Mouse (Mus musculus): ENCODE measurements around the gene Krt13.

Gene Krt13

GRCm38 (mm10) chr11:100121466-100121865 lies at the start of gene Krt13:
Krt13 (minus strand) TSS chr11:100121566.
- no peak for DNase-seq (ENCODE audit: low spot score in 2 of 2)

- peak; percentile 31 to 67 for DNase-seq (ENCODE audit: low spot score in 2 of 2)
These were observed 47.7 kb upstream of the Krt13 start for GRCm38 (mm10) chr11:100168765-100169762.

GRCm38 (mm10) chr11:100168071-100168470 lies 46.7 kb upstream of the Krt13 start:
- peak in 1 of 2 experiments; percentile 15 for DNase-seq (ENCODE audit: low spot score in 2 of 2)

DNA sequence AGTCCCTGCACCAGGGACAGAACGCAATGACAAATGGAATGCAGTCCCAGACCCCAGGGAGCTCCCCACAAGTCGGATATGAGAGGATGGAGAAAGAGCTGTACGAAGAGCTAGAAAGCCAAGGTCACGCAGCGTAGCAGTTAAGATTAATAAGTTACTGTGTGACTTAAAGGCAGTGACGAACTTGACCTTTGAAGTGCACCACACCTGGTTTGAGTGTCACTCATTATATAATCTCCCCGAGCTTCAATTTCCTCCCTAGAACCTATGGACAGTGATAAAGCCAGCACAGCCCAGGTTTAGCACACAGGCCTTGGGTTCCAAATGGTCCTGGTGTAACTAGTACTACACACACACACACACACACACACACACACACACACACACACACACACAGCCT lies 43.0 kb upstream of the Krt13 start:
- DNase-seq (ENCODE audit: low spot score in 2 of 2), result no peak

GRCm38 (mm10) chr11:100157908-100158477 lies 36.6 kb upstream of the Krt13 start:
- DNase-seq (ENCODE audit: low spot score in 2 of 2), result no peak

GRCm38 (mm10) chr11:100157331-100157730 lies 36.0 kb upstream of the Krt13 start:
- no peak for DNase-seq (ENCODE audit: low spot score in 2 of 2)

- no peak for DNase-seq (ENCODE audit: low spot score in 2 of 2)
These were observed 34.3 kb upstream of the Krt13 start for GRCm38 (mm10) chr11:100155497-100156255.

DNA sequence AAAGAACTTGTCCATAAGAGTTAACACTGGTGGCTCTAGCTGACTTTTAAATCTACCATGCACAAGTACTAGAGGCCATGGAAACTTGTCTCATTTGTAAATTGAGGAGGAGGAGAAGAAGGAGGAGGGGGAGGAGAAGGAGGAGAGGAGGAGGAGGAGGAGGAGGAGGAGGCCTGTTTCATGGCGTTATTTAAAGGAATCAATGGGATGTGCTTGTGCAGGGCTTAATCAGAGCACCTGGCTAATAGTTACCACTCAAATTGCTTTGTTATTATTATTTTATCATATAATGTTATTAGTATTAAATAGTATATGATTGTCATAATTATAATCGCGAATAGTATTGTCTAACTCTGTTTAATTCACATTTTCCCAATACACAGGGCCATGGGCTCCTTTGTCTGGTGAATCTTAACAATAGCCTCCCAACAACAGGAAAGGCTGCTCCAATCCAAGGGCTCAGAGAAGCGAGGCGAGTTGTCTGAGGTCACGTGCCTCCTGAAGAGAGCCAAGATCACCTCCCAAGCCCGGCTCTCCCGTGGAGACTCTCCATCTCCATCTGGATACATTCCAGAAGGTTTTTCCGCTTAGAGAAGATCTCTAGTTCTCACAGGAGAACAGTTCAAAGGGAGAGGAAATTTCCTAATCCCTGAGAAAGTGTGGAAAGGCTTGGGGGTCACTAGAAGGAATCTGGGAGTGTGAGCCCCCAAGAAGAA lies 27.4 kb upstream of the Krt13 start, which contains the start of gene Krt19:
TSS of gene Krt19 (minus strand) at position 51 of the 716 bp plus-strand sequence.
- no peak for DNase-seq (ENCODE audit: low spot score in 2 of 2)

DNA sequence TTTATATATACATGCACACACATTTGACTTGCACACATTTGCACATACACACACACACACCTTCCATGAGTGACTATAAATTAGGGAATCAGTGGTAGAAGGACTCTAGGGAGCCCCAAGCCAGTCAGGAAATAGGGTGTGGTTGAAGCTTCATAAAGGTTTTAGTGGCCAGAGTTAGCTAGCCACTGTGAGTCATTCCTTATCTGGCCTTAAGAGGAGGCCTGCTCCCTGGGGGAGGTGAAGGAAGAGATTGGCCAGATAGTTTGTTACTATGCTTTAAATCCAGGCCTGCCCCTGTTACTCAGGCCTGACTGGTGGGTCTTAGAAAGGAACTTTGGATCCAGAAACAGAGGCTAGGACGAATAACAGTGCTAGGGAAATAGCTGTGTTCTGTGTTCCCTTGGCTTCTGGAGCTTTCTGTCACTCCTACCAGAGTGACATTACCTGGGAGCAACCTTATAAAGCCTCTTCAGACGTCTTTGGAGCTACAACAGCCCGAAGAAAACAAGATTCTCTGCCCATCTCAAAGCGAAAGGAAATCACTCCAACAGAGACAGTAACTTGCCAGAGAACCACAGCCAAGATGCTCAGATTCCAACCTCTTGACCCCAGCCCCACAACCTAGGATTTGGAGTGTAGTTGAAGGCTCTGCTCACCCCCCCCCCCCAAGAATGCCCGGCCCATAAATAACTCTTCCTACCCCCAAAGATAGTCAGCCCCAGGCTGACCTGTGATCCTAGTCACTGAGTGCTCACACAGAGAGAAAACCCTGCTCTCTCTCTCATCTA lies 26.4 kb upstream of the Krt13 start:
- no peak for DNase-seq (ENCODE audit: low spot score in 2 of 2)

DNA sequence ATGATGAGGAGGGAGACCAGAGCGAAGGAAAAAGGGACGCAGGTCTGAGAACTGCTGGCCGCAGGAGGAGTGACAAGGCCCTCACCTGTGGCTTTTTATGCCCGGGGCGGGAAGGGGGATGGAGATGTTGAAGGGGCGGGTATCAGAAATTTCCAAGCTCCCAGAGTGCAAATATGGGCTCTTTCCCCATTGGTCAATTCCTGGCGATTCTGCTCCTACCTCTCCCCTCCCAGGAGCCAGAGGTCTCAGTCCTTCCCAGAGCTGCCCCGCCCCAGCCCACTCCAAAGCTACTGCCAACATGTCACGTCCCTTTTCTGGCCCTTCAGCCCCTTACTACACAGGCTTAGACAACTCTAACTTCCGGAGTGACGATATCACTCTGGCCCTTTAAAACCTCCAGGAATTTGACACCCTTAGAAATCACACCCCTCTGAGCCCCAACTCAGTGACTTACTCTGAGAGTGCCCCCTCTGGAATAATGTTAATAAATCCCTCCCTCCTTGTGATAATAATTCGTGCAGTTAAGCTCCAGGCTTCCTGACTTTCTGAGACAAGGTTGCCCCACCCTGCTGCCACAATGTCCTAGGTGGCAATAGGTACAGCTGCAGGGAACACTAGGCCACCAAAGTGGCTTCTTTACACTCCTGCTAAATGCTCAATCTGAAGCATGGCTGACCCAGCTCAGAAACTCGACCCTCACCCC lies 24.6 kb upstream of the Krt13 start:
- DNase-seq (ENCODE audit: low spot score in 2 of 2), result no peak

DNA sequence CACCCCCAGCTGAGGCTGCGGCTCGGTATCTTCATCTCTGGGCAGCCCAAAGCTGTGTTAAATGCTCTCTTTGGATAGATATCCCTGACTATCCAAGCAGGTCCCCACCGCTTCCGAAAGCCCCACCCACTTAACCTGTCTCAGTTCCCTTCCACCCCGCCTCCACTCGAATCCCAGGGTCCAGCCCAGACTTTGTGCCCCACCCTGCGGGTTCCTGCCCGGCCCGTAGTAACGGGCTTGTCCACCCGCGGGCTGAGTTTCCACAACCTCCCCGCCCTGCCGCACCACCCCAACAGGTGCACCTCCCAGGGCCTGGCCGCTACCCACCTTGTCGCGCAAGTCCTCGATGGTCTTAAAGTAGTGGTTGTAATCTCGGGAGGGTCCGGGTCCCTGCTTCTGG lies 23.7 kb upstream of the Krt13 start:
- no peak for DNase-seq (ENCODE audit: low spot score in 2 of 2)

GRCm38 (mm10) chr11:100140966-100141365 lies 19.6 kb upstream of the Krt13 start:
- no peak for DNase-seq (ENCODE audit: low spot score in 2 of 2)

- DNase-seq (ENCODE audit: low spot score in 2 of 2), result no peak
These were observed 18.0 kb upstream of the Krt13 start for GRCm38 (mm10) chr11:100139391-100139790.

DNA sequence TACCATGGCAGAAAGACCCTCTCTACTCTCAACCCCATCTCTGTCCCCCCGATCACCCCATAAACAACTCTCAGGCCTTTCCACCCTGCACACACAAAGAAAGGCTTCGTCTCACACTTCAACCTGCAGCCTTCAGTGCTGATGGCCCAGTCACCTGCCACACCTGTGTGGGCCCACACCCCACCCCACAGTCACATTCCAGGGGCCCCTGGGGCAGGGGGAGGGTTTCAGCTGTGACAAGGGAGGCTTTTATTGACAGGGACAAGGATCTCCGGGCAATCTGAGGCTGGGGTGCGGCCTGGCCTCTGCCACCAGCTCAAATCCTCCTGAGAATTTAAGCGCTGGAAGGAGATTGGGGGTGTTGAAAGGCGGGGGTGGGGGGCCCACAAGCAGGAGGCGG lies 17.4 kb upstream of the Krt13 start:
- no peak for DNase-seq (ENCODE audit: low spot score in 2 of 2)

- DNase-seq (ENCODE audit: low spot score in 2 of 2), result no peak
These were observed 16.3 kb upstream of the Krt13 start for GRCm38 (mm10) chr11:100137693-100138092.

GRCm38 (mm10) chr11:100136559-100136958 lies 15.2 kb upstream of the Krt13 start:
- no peak for DNase-seq (ENCODE audit: low spot score in 2 of 2)

DNA sequence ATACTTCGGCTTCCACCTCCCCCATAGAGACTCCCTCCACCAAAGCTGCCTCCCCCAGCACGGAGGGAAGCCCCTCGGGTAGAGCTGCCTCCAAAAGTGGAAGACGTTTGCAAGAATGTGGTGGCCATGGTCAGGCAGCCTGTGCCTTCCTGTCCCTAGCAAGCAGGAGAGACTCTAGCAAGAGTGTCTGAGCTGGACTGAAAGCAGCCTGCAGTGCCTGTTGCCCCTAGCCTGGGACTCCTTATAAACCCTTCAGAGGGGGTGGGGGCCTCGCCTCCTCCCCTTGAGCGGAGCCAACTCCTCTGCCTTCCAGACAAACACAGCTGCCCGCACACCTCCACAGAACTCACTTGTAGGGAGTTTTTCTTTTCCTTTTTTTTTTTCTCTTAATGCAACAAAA lies 14.4 kb upstream of the Krt13 start, which contains the start of gene Krt15:
TSS of gene Krt15 (minus strand) at position 198 of the 400 bp plus-strand sequence.
- no peak for DNase-seq (ENCODE audit: low spot score in 2 of 2)

DNA sequence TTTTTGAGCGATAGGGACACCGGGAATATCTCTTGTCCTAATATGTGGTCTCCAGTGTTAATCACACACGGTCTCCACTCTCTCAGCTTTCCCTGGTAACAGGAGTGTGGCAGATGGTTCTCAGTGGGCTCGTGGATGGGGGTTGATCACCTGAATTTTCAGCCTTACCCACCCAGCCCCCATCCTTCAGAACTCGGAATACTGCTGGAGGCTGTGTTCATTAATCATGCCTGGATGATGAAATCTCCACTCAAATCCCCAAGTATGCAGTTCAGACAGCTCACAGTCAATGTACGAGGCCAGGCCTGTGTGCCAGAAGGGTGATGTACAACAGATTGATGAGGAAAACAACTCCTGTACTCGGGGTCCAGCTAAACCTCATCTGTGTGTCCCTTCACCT lies 3.5 kb upstream of the Krt13 start:
- DNase-seq (ENCODE audit: low spot score in 2 of 2), result no peak

DNA sequence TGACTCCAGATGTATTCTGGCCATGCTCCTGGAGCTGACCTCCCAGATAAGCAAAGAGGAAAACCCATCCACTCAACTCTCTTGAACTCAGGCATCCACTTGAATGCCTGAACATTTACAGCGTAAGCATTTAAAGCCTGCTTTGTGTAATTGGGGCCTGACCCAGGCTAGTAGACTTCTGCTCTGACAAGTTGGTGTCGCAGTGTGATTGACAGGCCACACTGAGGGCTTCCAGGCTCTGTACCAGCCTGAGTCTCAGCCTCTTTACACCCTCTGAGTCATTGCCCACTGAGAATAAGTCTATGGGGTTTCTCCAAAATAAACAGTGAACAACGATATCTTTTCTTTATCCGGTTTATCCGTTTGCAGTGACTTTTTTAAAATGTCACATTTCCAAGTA lies 1.0 kb downstream of the Krt13 start:
- no peak for DNase-seq (ENCODE audit: low spot score in 2 of 2)

DNA sequence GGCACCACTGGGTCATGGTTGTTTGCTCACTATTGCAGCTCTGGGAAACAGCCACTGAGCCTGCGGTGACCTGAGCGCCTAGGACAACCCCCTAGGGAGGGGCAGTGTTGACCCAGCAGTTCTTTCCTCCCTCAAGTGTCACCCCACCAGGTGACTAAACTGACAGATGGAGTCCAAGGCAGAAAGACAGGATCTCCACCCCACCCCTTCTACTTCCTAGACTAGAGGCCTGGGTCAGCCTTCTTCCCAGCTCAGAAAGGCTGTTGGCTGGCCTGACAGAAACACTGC lies 7.7 kb downstream of the Krt13 start:
- no peak for DNase-seq (ENCODE audit: low spot score in 2 of 2)

Measured in spleen, postnatal 10 days (tissue).